Mouse (Mus musculus) G1E (cell line): Measurements from ENCODE around the gene Dnmt3a. TPM values are rescaled to one million over a fixed set of nuclear protein-coding genes. Genes with fewer than 3 reads are reported as not detected.
"Not testable (repeated sequence)": the region's sequence is repeated elsewhere in the genome, so short reads cannot be mapped to it uniquely, and the experiment has no call there.

Experiments used
- ATAC-seq: 2 replicates; pipeline ENCODE4 v1.8.0; 2016; ENCODE audit warnings: mild to moderate bottlenecking; ENCODE audit not compliant: insufficient number of reproducible peaks, poor library complexity, low FRiP score, severe bottlenecking; ENCODE audit errors: extremely low read depth
- DNase-seq: peaks from one replicate; pipeline ENCODE4 v3.0.0; 2012; ENCODE audit warnings: low spot score
- H3K27me3 ChIP-seq: 2 replicates; pipeline ENCODE4 v1.6.1; 2012; ENCODE audit warnings: mild to moderate bottlenecking, low read length, inconsistent platforms; ENCODE audit not compliant: insufficient read depth
- H3K36me3 ChIP-seq: replicated peaks from 2 replicates; pipeline ENCODE3; 2012; ENCODE audit warnings: mild to moderate bottlenecking, inconsistent platforms
- H3K4me1 ChIP-seq: 2 replicates; pipeline ENCODE4 v1.6.1; 2012; ENCODE audit warnings: low read depth, low read length, inconsistent platforms, mixed read lengths; ENCODE audit not compliant: insufficient read depth
- H3K4me3 ChIP-seq: 2 replicates; pipeline ENCODE4 v1.5.1; 2012; ENCODE audit warnings: low read depth, mild to moderate bottlenecking, inconsistent platforms, low read length, moderate library complexity, mixed read lengths
- H3K9me3 ChIP-seq: replicated peaks from 2 replicates; pipeline ENCODE4 v1.6.1; 2012; ENCODE audit warnings: inconsistent platforms
- CTCF ChIP-seq: IDR thresholded peaks from 2 replicates; pipeline ENCODE4 v1.5.1; 2012; ENCODE audit warnings: low read depth, low read length, inconsistent platforms, mixed read lengths
- GATA1 ChIP-seq: IDR thresholded peaks from 2 replicates; pipeline ENCODE4 v1.6.1; 2012; ENCODE audit warnings: borderline replicate concordance, low read length, inconsistent platforms, mixed read lengths
- GATA2 ChIP-seq: IDR thresholded peaks from 2 replicates; pipeline ENCODE4 v1.6.1; 2012; ENCODE audit warnings: low read depth, low read length, inconsistent platforms, borderline replicate concordance
- POLR2AphosphoS5 ChIP-seq: IDR thresholded peaks from 2 replicates; pipeline ENCODE4 v1.6.1; 2012; ENCODE audit warnings: low read depth, low read length, inconsistent platforms; ENCODE audit not compliant: insufficient replicate concordance
- TAL1 ChIP-seq: conservative IDR thresholded peaks from 2 replicates; pipeline ENCODE4 v1.6.1; 2012; ENCODE audit warnings: low read depth, low read length, inconsistent platforms, mixed read lengths
- polyA plus RNA-seq: library from polyadenylated mRNA; stranded (reverse); fragments of >175 nt; gene quantifications from 2 replicates; pipeline ENCODE4 v1.2.3, GENCODE M21; 2012
- total RNA-seq, 2 experiments: library from RNA; stranded (forward) in 1 of 2; stranded (reverse) in 1 of 2; fragments of 200-1000 nt in 1 of 2; fragments of >200 nt in 1 of 2; fragmentation: Nextera tagmentation in 1 of 2; gene quantifications; 2 replicates each; pipeline ENCODE4 v1.2.3; 2014 to 2017

The Dnmt3a gene
- total and polyA plus RNA-seq, 3 experiments: 0.05 to 1.1 TPM; not detected in 1

GRCm38 (mm10) chr12:3918577-3918976, 112.8 kb downstream of the Dnmt3a start:
- Histone ChIP-seq H3K4me3 (no peak overlapping the region), H3K9me3 (no peaks in the 10 kb centered on the region), H3K4me1 (no peaks in the 10 kb centered on the region), H3K36me3 (no peaks in the 10 kb centered on the region), H3K27me3 (no peaks in the 10 kb centered on the region)
- no peak for DNase-seq
- TF ChIP-seq GATA2 (no peak), POLR2AphosphoS5 (no peak), GATA1 (no peak)
- ATAC-seq: no peak

GRCm38 (mm10) chr12:3919423-3919822, 113.6 kb downstream of the Dnmt3a start:
- no peak for TF ChIP-seq TAL1
- no peak for TF ChIP-seq CTCF
- TF ChIP-seq POLR2AphosphoS5: no peak
- no peak for TF ChIP-seq GATA2
- no peak for TF ChIP-seq GATA1
- ATAC-seq: no peak

GRCm38 (mm10) chr12:3926127-3926526, 120.3 kb downstream of the Dnmt3a start:
- no peaks in the 10 kb centered on the region for H3K9me3 ChIP-seq
- DNase-seq: peak; percentile 14
- no peaks in the 10 kb centered on the region for H3K36me3 ChIP-seq
- no peaks in the 10 kb centered on the region for H3K27me3 ChIP-seq
- TF ChIP-seq CTCF (0 out of 2 replicates have a peak, but pooled peaks have one; percentile 34), POLR2AphosphoS5 (no peak), GATA2 (no peak)
- no peak overlapping the region for H3K4me3 ChIP-seq
- H3K4me1 ChIP-seq: no peaks in the 10 kb centered on the region
- ATAC-seq: no peak

More at GRCm38 (mm10) chr12:3919423-3919822, 113.6 kb downstream of the Dnmt3a start:
- DNase-seq: no peak
- Histone ChIP-seq H3K4me1 (no peaks in the 10 kb centered on the region), H3K36me3 (no peaks in the 10 kb centered on the region), H3K9me3 (no peaks in the 10 kb centered on the region), H3K27me3 (no peaks in the 10 kb centered on the region), H3K4me3 (no peak overlapping the region)

DNA sequence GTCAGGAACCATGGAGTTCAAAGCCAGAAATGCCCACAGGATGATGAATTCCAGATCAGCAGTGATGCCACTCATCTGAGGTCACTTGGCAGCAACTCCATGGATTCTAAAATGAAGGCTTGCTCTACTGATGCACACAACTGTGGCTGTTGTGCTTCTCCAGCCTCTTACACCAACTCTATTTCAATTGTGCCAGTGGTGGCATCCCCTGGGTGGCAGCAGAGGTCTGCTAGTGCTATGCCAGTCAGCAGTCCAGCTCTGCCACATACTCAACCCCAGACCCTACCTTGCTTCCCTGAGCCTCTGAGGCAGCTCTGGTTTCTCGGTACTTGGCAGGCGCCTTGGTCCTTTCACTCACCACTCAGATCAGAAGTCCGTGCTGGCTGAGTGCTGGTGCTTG, 123.0 kb downstream of the Dnmt3a start:
- no peak for TF ChIP-seq TAL1
- no peak for TF ChIP-seq GATA2
- TF ChIP-seq CTCF: no peak
- TF ChIP-seq GATA1: no peak
- no peak for TF ChIP-seq POLR2AphosphoS5
- Histone ChIP-seq H3K9me3 (no peaks in the 10 kb centered on the region), H3K4me3 (no peak overlapping the region), H3K27me3 (no peaks in the 10 kb centered on the region), H3K4me1 (no peaks in the 10 kb centered on the region), H3K36me3 (no peaks in the 10 kb centered on the region)
- no peak for DNase-seq
- ATAC-seq: no peak

DNA sequence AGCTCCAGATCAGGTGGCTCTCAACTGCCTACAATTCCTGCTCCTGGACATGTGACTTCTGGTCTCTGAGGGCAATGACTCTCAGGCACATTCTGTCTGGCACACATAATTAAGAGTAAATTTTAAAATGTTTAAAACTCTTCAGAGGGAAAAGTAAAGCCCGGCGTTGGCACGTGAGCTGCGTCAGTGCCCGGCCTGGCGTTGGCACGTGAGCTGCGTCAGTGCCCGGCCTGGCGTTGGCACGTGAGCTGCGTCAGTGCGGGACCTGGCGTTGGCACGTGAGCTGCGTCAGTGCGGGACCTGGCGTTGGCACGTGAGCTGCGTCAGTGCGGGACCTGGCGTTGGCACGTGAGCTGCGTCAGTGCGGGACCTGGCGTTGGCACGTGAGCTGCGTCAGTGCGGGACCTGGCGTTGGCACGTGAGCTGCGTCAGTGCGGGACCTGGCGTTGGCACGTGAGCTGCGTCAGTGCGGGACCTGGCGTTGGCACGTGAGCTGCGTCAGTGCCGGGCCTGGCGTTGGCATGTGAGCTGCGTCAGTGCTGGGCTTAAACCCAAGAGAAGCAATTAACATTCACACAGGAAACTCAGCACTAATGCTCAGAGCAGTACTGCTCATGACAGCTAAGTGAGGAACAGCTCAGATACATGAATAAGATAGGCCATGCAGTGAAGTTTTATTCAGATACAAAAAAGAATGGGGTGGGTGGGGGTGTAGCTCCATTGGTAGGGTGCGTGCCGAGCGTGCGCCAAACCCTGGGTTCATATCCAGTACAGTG, 124.5 kb downstream of the Dnmt3a start:
- H3K9me3 ChIP-seq, ATAC-seq, DNase-seq, H3K27me3 ChIP-seq, H3K4me3 ChIP-seq, H3K4me1 ChIP-seq, H3K36me3 ChIP-seq: not testable (repeated sequence)

GRCm38 (mm10) chr12:3942026-3942425, 136.2 kb downstream of the Dnmt3a start:
- Histone ChIP-seq H3K4me1 (no peaks in the 10 kb centered on the region), H3K36me3 (no peaks in the 10 kb centered on the region), H3K27me3 (no peaks in the 10 kb centered on the region), H3K4me3 (no peak overlapping the region), H3K9me3 (no peaks in the 10 kb centered on the region)
- ATAC-seq (no peak), DNase-seq (no peak)
- TF ChIP-seq GATA1 (no peak), CTCF (no peak), TAL1 (no peak), POLR2AphosphoS5 (no peak), GATA2 (no peak)
